Mouse (Mus musculus): ENCODE data around the gene Syt16. TPM values are rescaled to one million over a fixed set of nuclear protein-coding genes. Genes with fewer than 3 reads are reported as not detected.

Gene Syt16
- total RNA-seq, 2 experiments from 2014 or later, result not detected

GRCm38 (mm10) chr12:74013739-74014138, 16.3 kb downstream of the Syt16 start:
- peak; percentile 71 to 94 for DNase-seq

- DNase-seq, result peak; percentile 28 to 57
Observed at GRCm38 (mm10) chr12:74014739-74015270, 17.3 kb downstream of the Syt16 start.

GRCm38 (mm10) chr12:74015491-74015890, 18.0 kb downstream of the Syt16 start:
- no peak for DNase-seq

GRCm38 (mm10) chr12:74023260-74023659, 25.8 kb downstream of the Syt16 start:
- no peak for DNase-seq

GRCm38 (mm10) chr12:74024912-74025311, 27.5 kb downstream of the Syt16 start:
- no peak for DNase-seq

GRCm38 (mm10) chr12:74043225-74043624, 45.8 kb downstream of the Syt16 start:
- no peak for DNase-seq

- DNase-seq, result no peak
Observed at GRCm38 (mm10) chr12:74043755-74044154, 46.3 kb downstream of the Syt16 start.

GRCm38 (mm10) chr12:74044241-74044640, 46.8 kb downstream of the Syt16 start:
- no peak for DNase-seq

GRCm38 (mm10) chr12:74055336-74055931, 58.0 kb downstream of the Syt16 start:
- DNase-seq, result peak in 1 of 2 experiments; percentile 6

GRCm38 (mm10) chr12:74056162-74056561, 58.7 kb downstream of the Syt16 start:
- peak in 1 of 2 experiments; percentile 4 for DNase-seq

- DNase-seq, result no peak
Observed at GRCm38 (mm10) chr12:74062547-74062946, 65.1 kb downstream of the Syt16 start.

- DNase-seq, result no peak
Observed at GRCm38 (mm10) chr12:74068912-74069311, 71.5 kb downstream of the Syt16 start.

- DNase-seq, result no peak
Observed at GRCm38 (mm10) chr12:74075590-74075989, 78.1 kb downstream of the Syt16 start.

- DNase-seq, result no peak
Observed at GRCm38 (mm10) chr12:74076091-74076490, 78.6 kb downstream of the Syt16 start.

GRCm38 (mm10) chr12:74081122-74081521, 83.7 kb downstream of the Syt16 start:
- DNase-seq, result no peak

- no peak for DNase-seq
Observed at GRCm38 (mm10) chr12:74084389-74084788, 86.9 kb downstream of the Syt16 start.

GRCm38 (mm10) chr12:74087086-74087485, 89.6 kb downstream of the Syt16 start:
- no peak for DNase-seq

GRCm38 (mm10) chr12:74089342-74090131, 92.1 kb downstream of the Syt16 start:
- DNase-seq, result no peak

- DNase-seq, result no peak
Observed at GRCm38 (mm10) chr12:74092546-74092945, 95.1 kb downstream of the Syt16 start.

- DNase-seq, result no peak
Observed at GRCm38 (mm10) chr12:74093110-74093509, 95.6 kb downstream of the Syt16 start.

GRCm38 (mm10) chr12:74094701-74095100, 97.2 kb downstream of the Syt16 start:
- no peak for DNase-seq

- DNase-seq, result no peak
Observed at GRCm38 (mm10) chr12:74098572-74099290, 101.3 kb downstream of the Syt16 start.
